Mouse (Mus musculus): ENCODE results near the gene Antxr2.

Gene Antxr2

DNA sequence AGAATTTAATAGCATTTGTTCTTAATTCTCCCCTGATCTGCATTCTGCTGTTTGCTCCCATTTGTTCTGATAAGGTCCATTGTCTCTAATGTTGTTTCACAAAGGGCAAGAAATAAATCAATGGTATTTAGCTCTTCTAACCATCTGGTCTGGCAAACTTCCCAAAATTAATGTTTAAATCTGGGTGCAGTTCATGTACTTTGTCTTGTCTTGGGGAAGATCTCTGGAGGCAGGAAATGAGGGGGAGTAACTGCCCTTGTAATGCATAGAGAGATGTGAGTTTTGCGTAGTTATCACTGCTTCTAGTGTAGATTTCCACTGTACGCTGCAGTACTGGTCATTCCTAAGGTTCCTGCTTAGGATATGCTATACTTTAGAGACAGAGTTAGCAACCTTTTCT is 193.5 kb downstream of the Antxr2 start:
- no peak for DNase-seq (ENCODE audit: low read depth, low spot score)

DNA sequence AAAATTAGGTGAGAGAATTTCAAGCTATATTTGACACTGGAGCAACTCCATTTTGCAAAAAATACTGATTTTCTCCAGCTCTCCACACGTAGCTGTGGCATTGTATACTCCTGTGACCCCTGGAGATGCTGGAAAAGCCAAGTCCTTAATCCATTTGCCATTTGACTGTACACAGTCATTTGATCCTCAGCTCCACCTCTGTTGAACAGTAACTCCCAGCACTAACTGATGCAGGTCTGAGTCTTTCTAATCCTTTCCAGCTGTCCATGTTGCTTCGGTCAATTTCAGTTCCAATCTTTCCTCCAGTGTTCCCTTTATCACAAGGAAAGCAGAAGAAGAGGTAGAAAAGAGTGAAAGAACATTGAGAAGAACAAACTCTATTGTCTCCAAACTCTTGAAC is 195.4 kb downstream of the Antxr2 start:
- DNase-seq (ENCODE audit: low read depth, low spot score), result no peak

DNA sequence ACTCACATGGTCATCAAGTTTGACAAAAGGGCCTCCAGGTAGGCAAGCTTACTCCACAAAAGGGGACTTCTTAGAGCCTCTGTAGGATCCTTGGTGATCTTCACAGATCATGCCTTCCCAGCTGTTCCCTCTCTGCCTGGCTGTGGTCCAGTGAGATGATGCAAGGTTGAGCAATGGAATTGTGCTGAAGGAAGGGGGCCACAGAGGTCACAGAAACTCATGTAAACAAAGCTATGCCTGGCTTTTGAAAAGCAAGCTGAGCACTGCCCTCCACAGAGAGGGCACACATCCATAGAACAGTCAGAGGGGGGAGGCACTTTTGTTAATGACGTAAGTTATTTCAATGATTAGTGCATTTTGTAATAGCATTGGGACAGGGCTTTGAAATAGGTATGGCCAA is 196.1 kb downstream of the Antxr2 start:
- no peak for DNase-seq (ENCODE audit: low read depth, low spot score)
